Mouse (Mus musculus) midbrain, embryonic 11.5 days (tissue): ENCODE results near the gene Rangrf. TPM values are rescaled to one million over a fixed set of nuclear protein-coding genes. Genes with fewer than 3 reads are reported as not detected.
"Not testable (repeated sequence)": the region's sequence is repeated elsewhere in the genome, so short reads cannot be mapped to it uniquely, and the experiment has no call there.

Experiments used
- ATAC-seq: fragments of 200-750 bp; cut with Nextera tagmentation; 2 replicates; pipeline ENCODE4 v1.8.0; 2017; ENCODE audit warnings: moderate TSS enrichment, moderate library complexity; ENCODE audit not compliant: low FRiP score
- DNase-seq: peaks from one replicate; pipeline ENCODE4 v3.0.0; 2015; ENCODE audit warnings: low spot score; ENCODE audit errors: missing footprints
- H3K27ac ChIP-seq: fragments of 300-500 bp; sonication (generic); 2 replicates; pipeline ENCODE4 v1.5.1; 2014; ENCODE audit warnings: low read depth, low read length
- H3K27me3 ChIP-seq: fragments of 300-500 bp; sonication (generic); 2 replicates; pipeline ENCODE4 v1.6.1; 2014; ENCODE audit warnings: mild to moderate bottlenecking, low read length, moderate library complexity, mixed read lengths; ENCODE audit not compliant: control insufficient read depth, insufficient read depth
- H3K36me3 ChIP-seq: fragments of 300-500 bp; sonication (generic); 2 replicates; pipeline ENCODE4 v1.6.1; 2014; ENCODE audit warnings: mild to moderate bottlenecking, low read length, moderate library complexity, mixed read lengths; ENCODE audit not compliant: control insufficient read depth, insufficient read depth
- H3K4me1 ChIP-seq: fragments of 300-500 bp; sonication (generic); 2 replicates; pipeline ENCODE4 v1.6.1; 2014; ENCODE audit warnings: low read length; ENCODE audit not compliant: control insufficient read depth, insufficient read depth
- H3K4me2 ChIP-seq: fragments of 300-500 bp; sonication (generic); 2 replicates; pipeline ENCODE4 v1.6.1; 2014; ENCODE audit warnings: mild to moderate bottlenecking, moderate library complexity
- H3K4me3 ChIP-seq: fragments of 300-500 bp; sonication (generic); 2 replicates; pipeline ENCODE4 v1.5.1; 2014; ENCODE audit warnings: low read depth, low read length
- H3K9ac ChIP-seq: fragments of 300-500 bp; sonication (generic); 2 replicates; pipeline ENCODE4 v1.6.1; 2014; ENCODE audit warnings: low read length
- H3K9me3 ChIP-seq: fragments of 300-500 bp; sonication (generic); 2 replicates; pipeline ENCODE4 v1.6.1; 2016; ENCODE audit warnings: low read length; ENCODE audit not compliant: control insufficient read depth
- WGBS: fragments of 180-500 bp; shearing (Covaris S2); extraction: QIAGEN DNeasy Blood & Tissue Kit; methylation state at CpG from one replicate; pipeline ENCODE4 v1.1.7; 2014; 5-methylcytosine and 5-hydroxymethylcytosine counted together
- polyA plus RNA-seq: library from polyadenylated mRNA; unstranded; fragments of >200 nt; fragmentation: Nextera tagmentation; extraction: Ambion mirVana; gene quantifications from 2 replicates; pipeline ENCODE4 v1.2.1, GENCODE M21; 2014

The Rangrf gene
- 54.5 and 55.3 TPM in 2 replicates for polyA plus RNA-seq

- Histone ChIP-seq H3K27ac (no peak within 1 kb of the TSS), H3K27me3 (0 out of 2 replicates have a peak, but pooled peaks cover 2% of the 10 kb centered on the region), H3K4me1 (peaks cover 7% of the 10 kb centered on the region), H3K9ac (0 out of 2 replicates have a peak within 1 kb of the TSS, but pooled peaks have one; percentile 40), H3K4me3 (peak within 1 kb of the TSS; percentile 38), H3K36me3 (no peaks in the 10 kb centered on the region), H3K4me2 (peak within 1 kb of the TSS; percentile 54), H3K9me3 (no peaks in the 10 kb centered on the region)
- ATAC-seq (no peak), DNase-seq (no peak)
- 86% methylated on average over 7 of the region's 7 CpGs for WGBS
These were observed at the start of gene Rangrf for GRCm38 (mm10) chr11:68975085-68975484. TSS of gene Rangrf (minus strand) at chr11:68975185.

- peaks cover 17% of the 10 kb centered on the region for H3K36me3 ChIP-seq
- no peak for ATAC-seq
- no peak for DNase-seq
These were observed 45.7 kb upstream of the Rangrf start for GRCm38 (mm10) chr11:69020691-69021090.

GRCm38 (mm10) chr11:69016755-69017154 lies 41.8 kb upstream of the Rangrf start:
- no peak for ATAC-seq
- peak; percentile 86 for DNase-seq
- 72% methylated on average over 3 of the region's 3 CpGs for WGBS
- H3K27ac ChIP-seq: no peak overlapping the region
- H3K36me3 ChIP-seq: peaks cover under 1% of the 10 kb centered on the region
- H3K9me3 ChIP-seq: no peaks in the 10 kb centered on the region
- peak overlapping the region; percentile 59 for H3K4me3 ChIP-seq
- H3K9ac ChIP-seq: peak overlapping the region; percentile 93
- H3K4me1 ChIP-seq: peaks cover 7% of the 10 kb centered on the region
- peak overlapping the region; percentile 88 for H3K4me2 ChIP-seq
- no peaks in the 10 kb centered on the region for H3K27me3 ChIP-seq

More at GRCm38 (mm10) chr11:69020691-69021090, 45.7 kb upstream of the Rangrf start:
- H3K4me3 ChIP-seq: no peak overlapping the region
- no peaks in the 10 kb centered on the region for H3K9me3 ChIP-seq
- H3K9ac ChIP-seq: no peak overlapping the region
- H3K4me1 ChIP-seq: peaks cover 7% of the 10 kb centered on the region
- H3K4me2 ChIP-seq: no peak overlapping the region
- no peak overlapping the region for H3K27ac ChIP-seq
- H3K27me3 ChIP-seq: no peaks in the 10 kb centered on the region

GRCm38 (mm10) chr11:69015644-69016441 lies 40.9 kb upstream of the Rangrf start, which contains the start of gene Ctc1:
TSS of gene Ctc1 (plus strand) at chr11:69015911.
- peak within 1 kb of the TSS; percentile 93 for H3K9ac ChIP-seq
- no peaks in the 10 kb centered on the region for H3K36me3 ChIP-seq
- ATAC-seq (peak; percentile 96), DNase-seq (peak; percentile 98)
- H3K27ac ChIP-seq: peak within 1 kb of the TSS; percentile 69
- no peaks in the 10 kb centered on the region for H3K27me3 ChIP-seq
- H3K9me3 ChIP-seq: no peaks in the 10 kb centered on the region
- 5% methylated on average over 38 of the region's 38 CpGs for WGBS
- H3K4me1 ChIP-seq: peaks cover 9% of the 10 kb centered on the region
- peak within 1 kb of the TSS; percentile 88 for H3K4me2 ChIP-seq
- peak within 1 kb of the TSS; percentile 59 for H3K4me3 ChIP-seq

- peak overlapping the region; percentile 88 for H3K4me2 ChIP-seq
- H3K27ac ChIP-seq: peak overlapping the region; percentile 74
- peaks cover 8% of the 10 kb centered on the region for H3K4me1 ChIP-seq
- peak; percentile 96 for DNase-seq
- ATAC-seq: peak; percentile 20
- WGBS: 1% methylated on average over 18 of the region's 18 CpGs
- peak overlapping the region; percentile 49 for H3K4me3 ChIP-seq
- H3K9me3 ChIP-seq: no peaks in the 10 kb centered on the region
- H3K27me3 ChIP-seq: no peaks in the 10 kb centered on the region
- no peaks in the 10 kb centered on the region for H3K36me3 ChIP-seq
- peak overlapping the region; percentile 71 for H3K9ac ChIP-seq
These were observed 37.2 kb upstream of the Rangrf start for GRCm38 (mm10) chr11:69012071-69012601.

GRCm38 (mm10) chr11:69011445-69011844 lies 36.5 kb upstream of the Rangrf start:
- H3K4me3 ChIP-seq: peak overlapping the region; percentile 49
- H3K27ac ChIP-seq, ATAC-seq, DNase-seq, H3K4me1 ChIP-seq, H3K9me3 ChIP-seq, H3K36me3 ChIP-seq, H3K9ac ChIP-seq, H3K27me3 ChIP-seq: not testable (repeated sequence)
- peak overlapping the region; percentile 88 for H3K4me2 ChIP-seq
- WGBS: 70% methylated on average over 2 of the region's 2 CpGs

GRCm38 (mm10) chr11:69010400-69011323 lies 35.7 kb upstream of the Rangrf start:
- Histone ChIP-seq H3K4me3 (no peak overlapping the region), H3K9me3 (no peaks in the 10 kb centered on the region), H3K27ac (no peak overlapping the region), H3K4me2 (no peak overlapping the region), H3K4me1 (peaks cover 2% of the 10 kb centered on the region; the same call in 1 of the 2 replicates), H3K27me3 (no peaks in the 10 kb centered on the region), H3K36me3 (no peaks in the 10 kb centered on the region), H3K9ac (no peak overlapping the region)
- ATAC-seq: no peak
- 89% methylated on average over 15 of the region's 15 CpGs for WGBS
- no peak for DNase-seq

- Histone ChIP-seq H3K27ac (no peak overlapping the region), H3K27me3 (no peaks in the 10 kb centered on the region), H3K36me3 (no peaks in the 10 kb centered on the region), H3K4me2 (no peak overlapping the region), H3K4me1 (peaks cover 2% of the 10 kb centered on the region; the same call in 1 of the 2 replicates), H3K4me3 (no peak overlapping the region), H3K9ac (no peak overlapping the region), H3K9me3 (no peaks in the 10 kb centered on the region)
- 94% methylated on average over 1 of the region's 1 CpGs for WGBS
- DNase-seq: no peak
- ATAC-seq: no peak
These were observed 34.5 kb upstream of the Rangrf start for GRCm38 (mm10) chr11:69009508-69009907.
